Mouse (Mus musculus): ENCODE data around the gene Zfp91. TPM values are rescaled to one million over a fixed set of nuclear protein-coding genes. Genes with fewer than 3 reads are reported as not detected.
"Not testable (repeated sequence)": the region's sequence is repeated elsewhere in the genome, so short reads cannot be mapped to it uniquely, and the experiment has no call there.

Gene Zfp91
- polyA plus RNA-seq, 1 experiment from 2014 or later: 16.5 TPM

- no peak for ATAC-seq (ENCODE audit: insufficient number of reproducible peaks, insufficient read depth, low FRiP score, low TSS enrichment, low read depth)
- no peaks in the 10 kb centered on the region for H3K4me1 ChIP-seq (replicated peaks)
- 77% methylated on average over 1 of the region's 1 CpGs for WGBS
- H3K36me3 ChIP-seq: no peaks in the 10 kb centered on the region
- no peak overlapping the region for H3K9ac ChIP-seq (replicated peaks)
- H3K9me3 ChIP-seq: no peaks in the 10 kb centered on the region
- H3K27me3 ChIP-seq: no peaks in the 10 kb centered on the region
- no peak overlapping the region for H3K4me2 ChIP-seq
- H3K4me3 ChIP-seq (replicated peaks): no peak overlapping the region
- H3K27ac ChIP-seq: no peak overlapping the region
Measured at GRCm38 (mm10) chr19:12731036-12731435, 64.9 kb downstream of the Zfp91 start.

DNA sequence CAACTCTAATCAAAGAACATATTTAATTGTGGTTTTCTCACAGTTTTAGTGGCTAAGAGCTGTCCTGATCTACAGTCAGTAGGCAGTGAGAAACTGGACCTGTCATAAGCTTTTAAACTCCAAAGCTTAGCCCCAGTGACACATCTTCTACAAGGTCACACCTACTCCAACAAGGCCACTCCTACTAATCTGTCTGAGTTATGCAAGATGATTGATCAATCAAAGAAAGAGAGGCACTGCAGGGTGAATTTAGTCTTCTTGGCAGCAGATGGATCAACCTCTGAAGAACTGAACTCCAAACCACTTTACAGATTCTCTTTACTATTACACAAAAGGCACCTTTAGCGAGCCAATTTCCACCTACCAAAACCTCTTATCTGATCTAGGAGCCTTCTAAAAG, 70.1 kb downstream of the Zfp91 start:
- no peak overlapping the region for H3K9ac ChIP-seq (replicated peaks)
- H3K36me3 ChIP-seq: no peaks in the 10 kb centered on the region
- no peak overlapping the region for H3K4me2 ChIP-seq
- H3K27me3 ChIP-seq: no peaks in the 10 kb centered on the region
- H3K4me3 ChIP-seq (replicated peaks): no peak overlapping the region
- 78% methylated on average over 1 of the region's 1 CpGs for WGBS
- H3K4me1 ChIP-seq (replicated peaks): no peaks in the 10 kb centered on the region
- H3K9me3 ChIP-seq: no peaks in the 10 kb centered on the region
- no peak for ATAC-seq (ENCODE audit: insufficient number of reproducible peaks, insufficient read depth, low FRiP score, low TSS enrichment, low read depth)
- H3K27ac ChIP-seq: no peak overlapping the region

DNA sequence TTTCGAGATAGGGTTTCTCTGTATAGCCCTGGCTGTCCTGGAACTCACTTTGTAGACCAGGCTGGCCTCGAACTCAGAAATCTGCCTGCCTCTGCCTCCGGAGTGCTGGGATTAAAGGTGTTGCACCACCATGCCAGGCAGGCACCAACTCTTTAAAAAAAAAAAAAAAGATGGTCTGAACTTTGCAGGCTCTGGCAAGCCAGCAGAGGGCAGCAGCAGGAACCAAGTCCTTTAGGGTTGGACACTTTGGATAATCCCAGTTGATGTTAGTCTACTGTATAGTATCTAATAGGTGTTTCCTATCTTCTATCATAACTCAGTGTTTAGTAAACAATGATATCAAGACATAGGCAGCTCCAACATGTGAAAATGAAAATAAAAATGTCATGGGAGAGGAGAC, 73.6 kb downstream of the Zfp91 start:
- 83% methylated on average over 2 of the region's 3 CpGs for WGBS
- H3K27ac ChIP-seq: no peak overlapping the region
- no peak overlapping the region for H3K4me2 ChIP-seq
- H3K36me3 ChIP-seq: no peaks in the 10 kb centered on the region
- H3K9me3 ChIP-seq: no peaks in the 10 kb centered on the region
- no peak overlapping the region for H3K9ac ChIP-seq (replicated peaks)
- no peaks in the 10 kb centered on the region for H3K4me1 ChIP-seq (replicated peaks)
- no peak for ATAC-seq (ENCODE audit: insufficient number of reproducible peaks, insufficient read depth, low FRiP score, low TSS enrichment, low read depth)
- no peaks in the 10 kb centered on the region for H3K27me3 ChIP-seq
- no peak overlapping the region for H3K4me3 ChIP-seq (replicated peaks)

DNA sequence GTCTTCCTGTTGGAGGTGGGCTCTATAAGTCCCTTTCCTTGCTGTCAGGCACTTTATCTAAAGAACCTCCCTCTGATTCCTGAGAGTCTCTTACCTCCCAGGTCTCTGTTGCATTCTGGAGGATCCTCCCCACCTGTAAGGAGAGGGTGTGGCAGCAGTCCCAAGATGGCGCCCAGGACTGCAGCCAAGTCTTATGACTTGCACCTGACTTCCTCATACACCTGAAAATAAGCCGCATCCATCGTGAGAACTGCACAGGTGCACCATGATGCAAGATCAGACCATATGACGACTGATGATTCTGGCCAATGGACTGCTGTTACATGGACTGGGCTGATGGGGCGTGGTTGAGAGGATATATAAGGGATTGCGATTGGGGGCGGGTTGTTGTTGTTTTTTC, 74.3 kb downstream of the Zfp91 start:
- WGBS: 91% methylated on average over 7 of the region's 7 CpGs
- not testable (repeated sequence) for H3K4me2 ChIP-seq; H3K4me1 ChIP-seq (replicated peaks)

GRCm38 (mm10) chr19:12720919-12721318, 75.0 kb downstream of the Zfp91 start:
- ATAC-seq (ENCODE audit: insufficient number of reproducible peaks, insufficient read depth, low FRiP score, low TSS enrichment, low read depth); H3K4me1 ChIP-seq (replicated peaks); H3K27me3 ChIP-seq; H3K36me3 ChIP-seq; H3K9ac ChIP-seq (replicated peaks); H3K27ac ChIP-seq; H3K9me3 ChIP-seq; H3K4me3 ChIP-seq (replicated peaks); H3K4me2 ChIP-seq: not testable (repeated sequence)
- 87% methylated on average over 5 of the region's 5 CpGs for WGBS

More for the DNA sequence above, 74.3 kb downstream of the Zfp91 start:
- H3K9me3 ChIP-seq; H3K27ac ChIP-seq; H3K27me3 ChIP-seq; H3K36me3 ChIP-seq; H3K9ac ChIP-seq (replicated peaks); ATAC-seq (ENCODE audit: insufficient number of reproducible peaks, insufficient read depth, low FRiP score, low TSS enrichment, low read depth); H3K4me3 ChIP-seq (replicated peaks): not testable (repeated sequence)

- no peaks in the 10 kb centered on the region for H3K27me3 ChIP-seq
- no peak overlapping the region for H3K4me2 ChIP-seq
- 86% methylated on average over 2 of the region's 2 CpGs for WGBS
Measured at GRCm38 (mm10) chr19:12720463-12720862, 75.5 kb downstream of the Zfp91 start.

DNA sequence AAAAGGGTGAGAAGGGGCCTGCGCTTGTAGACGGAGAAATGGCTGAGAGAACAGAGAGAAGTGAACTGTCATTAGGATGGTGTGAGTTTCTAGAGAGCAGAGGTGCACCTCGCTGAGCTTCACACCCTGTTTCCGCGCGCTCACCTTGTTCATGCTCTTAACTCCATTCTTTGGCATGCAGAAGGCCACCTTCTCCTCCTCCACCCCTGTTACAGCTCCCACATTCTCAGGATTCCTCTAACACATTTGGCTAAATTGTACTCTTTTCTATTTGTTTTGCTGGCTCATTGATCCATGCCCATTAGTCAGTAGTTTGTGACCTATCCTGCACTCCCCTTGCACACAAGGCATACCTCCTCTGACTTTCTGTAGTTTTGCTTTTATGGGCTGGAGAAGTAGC, 76.7 kb downstream of the Zfp91 start:
- H3K9me3 ChIP-seq: no peaks in the 10 kb centered on the region
- H3K4me2 ChIP-seq: no peak overlapping the region
- H3K4me1 ChIP-seq (replicated peaks): no peaks in the 10 kb centered on the region
- no peak overlapping the region for H3K9ac ChIP-seq (replicated peaks)
- WGBS: 86% methylated on average over 6 of the region's 6 CpGs
- H3K27me3 ChIP-seq: no peaks in the 10 kb centered on the region
- no peak overlapping the region for H3K27ac ChIP-seq
- no peak overlapping the region for H3K4me3 ChIP-seq (replicated peaks)
- no peaks in the 10 kb centered on the region for H3K36me3 ChIP-seq
- ATAC-seq (ENCODE audit: insufficient number of reproducible peaks, insufficient read depth, low FRiP score, low TSS enrichment, low read depth): no peak

More at GRCm38 (mm10) chr19:12720463-12720862, 75.5 kb downstream of the Zfp91 start:
- no peaks in the 10 kb centered on the region for H3K4me1 ChIP-seq (replicated peaks)
- no peaks in the 10 kb centered on the region for H3K9me3 ChIP-seq
- H3K27ac ChIP-seq: no peak overlapping the region
- H3K4me3 ChIP-seq (replicated peaks): no peak overlapping the region
- H3K36me3 ChIP-seq: no peaks in the 10 kb centered on the region
- H3K9ac ChIP-seq (replicated peaks): no peak overlapping the region
- ATAC-seq (ENCODE audit: insufficient number of reproducible peaks, insufficient read depth, low FRiP score, low TSS enrichment, low read depth): no peak

Other genes starting within 250 kb of the Zfp91 start
- gene Gm4952, start 196.2 kb downstream of the Zfp91 start, polyA plus RNA-seq (2016; fragmentation: Nextera tagmentation; extraction: Ambion mirVana): not detected in 2 replicates
- gene Glyat, start 162.8 kb downstream of the Zfp91 start, polyA plus RNA-seq (2016; fragmentation: Nextera tagmentation; extraction: Ambion mirVana): not detected in 2 replicates
- gene Olfr1442, start 125.7 kb downstream of the Zfp91 start, polyA plus RNA-seq (2016; fragmentation: Nextera tagmentation; extraction: Ambion mirVana): not detected in 2 replicates
- gene Olfr1443, start 118.0 kb downstream of the Zfp91 start, polyA plus RNA-seq (2016; fragmentation: Nextera tagmentation; extraction: Ambion mirVana): not detected in 2 replicates
- gene Keg1, start 100.3 kb downstream of the Zfp91 start, polyA plus RNA-seq (2016; fragmentation: Nextera tagmentation; extraction: Ambion mirVana): not detected in 2 replicates
- gene Cntf, start 30.5 kb downstream of the Zfp91 start, polyA plus RNA-seq (2016; fragmentation: Nextera tagmentation; extraction: Ambion mirVana): 1.7 and 2.3 TPM in 2 replicates
- 0.98 and 1.3 TPM in 2 replicates for gene Lpxn, start 67 bp upstream of the Zfp91 start, polyA plus RNA-seq (2016; fragmentation: Nextera tagmentation; extraction: Ambion mirVana)
- gene Gm5244, start 50.6 kb upstream of the Zfp91 start, polyA plus RNA-seq (2016; fragmentation: Nextera tagmentation; extraction: Ambion mirVana): not detected in 2 replicates
- not detected in 2 replicates for gene Olfr1444, start 61.2 kb upstream of the Zfp91 start, polyA plus RNA-seq (2016; fragmentation: Nextera tagmentation; extraction: Ambion mirVana)
- not detected in 2 replicates for gene Olfr1445, start 87.7 kb upstream of the Zfp91 start, polyA plus RNA-seq (2016; fragmentation: Nextera tagmentation; extraction: Ambion mirVana)
- gene Olfr1446, start 97.4 kb upstream of the Zfp91 start, polyA plus RNA-seq (2016; fragmentation: Nextera tagmentation; extraction: Ambion mirVana): not detected in 2 replicates
- not detected in 2 replicates for gene Olfr1447, start 107.6 kb upstream of the Zfp91 start, polyA plus RNA-seq (2016; fragmentation: Nextera tagmentation; extraction: Ambion mirVana)
- not detected in 2 replicates for gene Olfr1448, start 128.3 kb upstream of the Zfp91 start, polyA plus RNA-seq (2016; fragmentation: Nextera tagmentation; extraction: Ambion mirVana)
- gene Olfr1449, start 134.7 kb upstream of the Zfp91 start, polyA plus RNA-seq (2016; fragmentation: Nextera tagmentation; extraction: Ambion mirVana): not detected in 2 replicates
- gene Olfr1450, start 154.1 kb upstream of the Zfp91 start, polyA plus RNA-seq (2016; fragmentation: Nextera tagmentation; extraction: Ambion mirVana): not detected in 2 replicates
- not detected in 2 replicates for gene Olfr1451, start 198.9 kb upstream of the Zfp91 start, polyA plus RNA-seq (2016; fragmentation: Nextera tagmentation; extraction: Ambion mirVana)
- gene Olfr1453, start 232.2 kb upstream of the Zfp91 start, polyA plus RNA-seq (2016; fragmentation: Nextera tagmentation; extraction: Ambion mirVana): not detected in 2 replicates

All from limb, embryonic 12.5 days (tissue).